Mouse (Mus musculus) cerebellum, adult 11 months (tissue): ENCODE measurements around the gene Sh3gl2.

ENCODE experiments used
- DNase-seq: peaks from one replicate; pipeline ENCODE4 v3.0.0; 2022

Sh3gl2 gene

GRCm38 (mm10) chr4:85619261-85619660 is 414.3 kb downstream of the Sh3gl2 start:
- no peak for DNase-seq

- DNase-seq, result no peak
Observed at GRCm38 (mm10) chr4:85629381-85629780, 424.5 kb downstream of the Sh3gl2 start.

DNA sequence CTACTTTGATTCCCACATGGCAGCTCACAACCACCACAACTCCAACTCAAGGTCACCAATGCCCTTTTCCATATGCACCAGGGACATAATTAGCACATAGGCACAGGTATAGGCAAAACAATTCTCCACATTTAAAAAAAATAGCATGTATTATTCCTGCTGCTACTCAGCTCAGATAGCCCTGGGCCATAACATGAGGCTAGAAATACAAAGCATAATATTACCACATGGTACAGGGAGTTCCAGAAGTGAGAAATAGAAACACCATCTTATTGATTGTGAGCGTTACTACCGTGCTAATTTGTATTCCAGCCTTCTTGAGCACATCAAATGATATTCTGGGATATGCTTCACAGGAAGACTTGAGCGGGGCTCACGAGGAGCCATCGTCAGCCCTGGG is 464.3 kb downstream of the Sh3gl2 start:
- no peak for DNase-seq

GRCm38 (mm10) chr4:85669735-85670134 is 464.8 kb downstream of the Sh3gl2 start:
- no peak for DNase-seq

- no peak for DNase-seq
Observed at GRCm38 (mm10) chr4:85672290-85672689, 467.4 kb downstream of the Sh3gl2 start.

DNA sequence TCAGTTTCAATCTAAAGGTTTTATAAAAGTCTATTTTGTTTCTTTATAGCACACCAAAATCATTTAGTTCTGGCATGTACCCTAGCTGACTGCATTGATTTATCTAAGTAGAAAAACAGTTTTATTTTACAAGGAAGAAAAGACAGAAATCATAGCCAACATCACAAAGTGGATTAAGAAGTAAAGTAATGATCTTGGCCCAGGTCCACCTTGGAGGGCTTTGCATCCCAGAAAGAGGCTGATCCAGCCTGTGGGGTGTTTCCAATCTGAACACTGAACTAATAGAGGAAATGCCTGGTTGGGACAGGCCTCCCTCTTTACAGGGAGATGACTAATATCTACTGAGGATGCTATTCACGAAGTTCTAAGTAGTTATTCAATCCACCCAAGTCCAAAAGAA is 472.7 kb downstream of the Sh3gl2 start:
- DNase-seq, result no peak

GRCm38 (mm10) chr4:85686160-85686559 is 481.2 kb downstream of the Sh3gl2 start:
- no peak for DNase-seq
